Mouse (Mus musculus) forebrain, embryonic 16.5 days (tissue): ENCODE measurements around the gene Med11. TPM values are rescaled to one million over a fixed set of nuclear protein-coding genes. Genes with fewer than 3 reads are reported as not detected.
"Not testable (repeated sequence)": the region's sequence is repeated elsewhere in the genome, so short reads cannot be mapped to it uniquely, and the experiment has no call there.

ENCODE experiments used
- ATAC-seq: fragments of 200-750 bp; cut with Nextera tagmentation; 2 replicates; pipeline ENCODE4 v1.8.0; 2017; ENCODE audit warnings: mild to moderate bottlenecking, moderate library complexity
- H3K27ac ChIP-seq: fragments of 300-500 bp; sonication (generic); 2 replicates; pipeline ENCODE4 v1.5.1; 2014; ENCODE audit warnings: low read length, control low read depth
- H3K27me3 ChIP-seq: fragments of 300-500 bp; sonication (generic); replicated peaks from 2 replicates; pipeline ENCODE4 v1.6.1; 2014; ENCODE audit warnings: low read length; ENCODE audit not compliant: control insufficient read depth, insufficient read depth
- H3K36me3 ChIP-seq: fragments of 300-500 bp; sonication (generic); 2 replicates; pipeline ENCODE4 v1.6.1; 2014; ENCODE audit not compliant: control insufficient read depth, insufficient read depth
- H3K4me1 ChIP-seq: fragments of 300-500 bp; sonication (generic); replicated peaks from 2 replicates; pipeline ENCODE4 v1.6.1; 2014; ENCODE audit warnings: low read length; ENCODE audit not compliant: control insufficient read depth, insufficient read depth
- H3K4me2 ChIP-seq: fragments of 300-500 bp; sonication (generic); 2 replicates; pipeline ENCODE4 v1.6.1; 2014; ENCODE audit warnings: mild to moderate bottlenecking, low read length, control low read depth
- H3K4me3 ChIP-seq: fragments of 300-500 bp; sonication (generic); replicated peaks from 2 replicates; pipeline ENCODE4 v1.5.1; 2014; ENCODE audit warnings: mild to moderate bottlenecking, low read length, control low read depth
- H3K9ac ChIP-seq: fragments of 300-500 bp; sonication (generic); replicated peaks from 2 replicates; pipeline ENCODE4 v1.6.1; 2014; ENCODE audit warnings: low read depth, low read length, control low read depth
- H3K9me3 ChIP-seq: fragments of 300-500 bp; sonication (generic); 2 replicates; pipeline ENCODE4 v1.6.1; 2016; ENCODE audit warnings: low read length; ENCODE audit not compliant: control insufficient read depth
- WGBS: fragments of 180-500 bp; shearing (Covaris S2); extraction: QIAGEN DNeasy Blood & Tissue Kit; methylation state at CpG from one replicate; pipeline ENCODE4 v1.1.7; 2014; 5-methylcytosine and 5-hydroxymethylcytosine counted together
- polyA plus RNA-seq: library from polyadenylated mRNA; unstranded; fragments of >200 nt; fragmentation: Nextera tagmentation; extraction: Ambion mirVana; gene quantifications from 2 replicates; pipeline ENCODE4 v1.2.1, GENCODE M21; 2015

Gene Med11
- polyA plus RNA-seq, 1 experiment from 2014 or later = 46.0 TPM

GRCm38 (mm10) chr11:70463970-70464369 is 12.3 kb downstream of the Med11 start:
- no peak overlapping the region for H3K9ac ChIP-seq
- no peaks in the 10 kb centered on the region for H3K36me3 ChIP-seq
- H3K4me1 ChIP-seq = peaks cover 19% of the 10 kb centered on the region
- no peak overlapping the region for H3K4me3 ChIP-seq
- H3K27ac ChIP-seq = no peak overlapping the region
- no peaks in the 10 kb centered on the region for H3K9me3 ChIP-seq
- H3K27me3 ChIP-seq = peaks cover 16% of the 10 kb centered on the region
- no peak for ATAC-seq
- 74% methylated on average over 5 of the region's 5 CpGs for WGBS
- no peak overlapping the region for H3K4me2 ChIP-seq

DNA sequence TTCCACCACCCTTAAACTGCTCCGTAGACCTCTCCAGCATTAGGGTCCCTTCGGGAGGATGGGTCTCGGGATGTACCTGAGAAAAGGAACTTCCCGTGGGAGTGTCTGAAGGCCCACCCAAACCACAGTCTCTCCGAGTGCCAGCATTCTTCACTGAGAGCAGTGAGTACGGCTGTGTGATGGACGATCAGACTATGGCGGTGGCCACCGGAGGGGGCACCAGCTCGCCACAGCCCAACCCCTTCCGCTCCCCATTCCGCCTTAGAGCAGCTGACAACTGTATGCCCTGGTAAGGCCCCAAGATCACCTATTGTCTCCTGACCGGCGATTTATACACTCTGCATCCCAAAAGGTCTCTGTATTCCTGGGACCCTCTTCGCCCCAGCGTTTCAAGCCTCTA is 13.5 kb downstream of the Med11 start:
- no peak overlapping the region for H3K27ac ChIP-seq
- no peaks in the 10 kb centered on the region for H3K9me3 ChIP-seq
- H3K9ac ChIP-seq = peak overlapping the region; percentile 30
- H3K36me3 ChIP-seq = no peaks in the 10 kb centered on the region
- no peak for ATAC-seq
- H3K27me3 ChIP-seq = peaks cover 10% of the 10 kb centered on the region; the same call in 1 of the 2 replicates
- 24% methylated on average over 16 of the region's 16 CpGs for WGBS
- peaks cover 12% of the 10 kb centered on the region for H3K4me1 ChIP-seq
- peak overlapping the region; percentile 53 for H3K4me2 ChIP-seq
- H3K4me3 ChIP-seq = peak overlapping the region; percentile 21; the same call in 1 of the 2 replicates

DNA sequence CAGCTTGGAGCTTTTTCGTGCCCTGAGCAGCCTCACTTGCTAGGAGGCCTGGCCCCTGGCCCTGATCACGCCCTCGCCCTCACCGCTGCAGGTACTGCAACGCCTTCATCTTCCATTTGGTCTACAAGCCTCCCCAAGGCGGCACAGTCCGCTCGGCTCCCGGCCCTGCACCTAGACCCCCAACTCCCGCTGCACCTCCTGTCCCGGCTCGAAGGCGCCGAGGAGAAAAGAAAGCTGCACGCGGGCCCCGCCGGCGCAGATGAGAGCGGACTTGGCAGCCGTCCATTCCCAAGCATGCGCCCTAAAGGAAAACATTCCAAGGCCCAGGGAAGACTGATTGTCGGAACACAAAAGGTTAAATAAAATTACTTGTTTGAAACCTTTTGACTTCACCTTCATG is 14.1 kb downstream of the Med11 start:
- H3K4me2 ChIP-seq = peak overlapping the region; percentile 53
- 5% methylated on average over 23 of the region's 23 CpGs for WGBS
- H3K27me3 ChIP-seq = 0 out of 2 replicates have a peak, but pooled peaks cover 5% of the 10 kb centered on the region
- no peak for ATAC-seq
- peak overlapping the region; percentile 51 for H3K9ac ChIP-seq
- peaks cover 12% of the 10 kb centered on the region for H3K4me1 ChIP-seq
- H3K27ac ChIP-seq = no peak overlapping the region
- H3K4me3 ChIP-seq = peak overlapping the region; percentile 21
- H3K36me3 ChIP-seq = no peaks in the 10 kb centered on the region
- no peaks in the 10 kb centered on the region for H3K9me3 ChIP-seq

GRCm38 (mm10) chr11:70467902-70468619 is 16.3 kb downstream of the Med11 start:
- no peaks in the 10 kb centered on the region for H3K36me3 ChIP-seq
- H3K9me3 ChIP-seq = no peaks in the 10 kb centered on the region
- H3K4me2 ChIP-seq = no peak overlapping the region
- no peak overlapping the region for H3K9ac ChIP-seq
- no peak overlapping the region for H3K4me3 ChIP-seq
- H3K27me3 ChIP-seq = 0 out of 2 replicates have a peak, but pooled peaks cover 5% of the 10 kb centered on the region
- ATAC-seq = no peak
- WGBS = 82% methylated on average over 5 of the region's 5 CpGs
- peaks cover 12% of the 10 kb centered on the region for H3K4me1 ChIP-seq
- H3K27ac ChIP-seq = no peak overlapping the region

- H3K27me3 ChIP-seq = 0 out of 2 replicates have a peak, but pooled peaks cover 2% of the 10 kb centered on the region
- H3K36me3 ChIP-seq = no peaks in the 10 kb centered on the region
- H3K4me2 ChIP-seq = no peak overlapping the region
- no peaks in the 10 kb centered on the region for H3K9me3 ChIP-seq
- H3K4me1 ChIP-seq = peaks cover 12% of the 10 kb centered on the region
- no peak overlapping the region for H3K27ac ChIP-seq
- H3K9ac ChIP-seq = no peak overlapping the region
- no peak for ATAC-seq
- 85% methylated on average over 3 of the region's 3 CpGs for WGBS
- H3K4me3 ChIP-seq = no peak overlapping the region
Observed at GRCm38 (mm10) chr11:70469764-70470163, 18.0 kb downstream of the Med11 start.

DNA sequence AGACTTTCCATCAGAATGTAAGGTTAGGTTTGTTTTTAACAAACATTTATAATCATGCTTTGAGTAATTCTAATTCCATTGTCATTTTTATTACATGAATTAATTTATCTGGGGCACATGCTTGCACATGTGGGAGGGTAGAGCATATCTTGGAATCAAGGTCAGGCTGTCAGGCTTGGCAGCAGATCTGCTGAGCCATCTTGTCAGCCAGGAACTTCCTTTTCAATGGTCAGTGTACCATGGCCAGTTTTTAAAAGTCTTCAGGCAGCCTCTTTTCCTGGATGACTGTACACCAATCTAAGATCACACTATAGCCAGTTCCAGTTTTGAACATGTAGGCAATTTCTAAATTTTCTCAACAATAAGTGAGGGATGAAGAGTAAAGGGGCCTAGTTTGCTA is 21.0 kb downstream of the Med11 start:
- Histone ChIP-seq H3K4me2 (no peak overlapping the region), H3K9ac (no peak overlapping the region), H3K4me1 (no peaks in the 10 kb centered on the region), H3K27me3 (no peaks in the 10 kb centered on the region), H3K4me3 (no peak overlapping the region), H3K27ac (no peak overlapping the region), H3K9me3 (no peaks in the 10 kb centered on the region), H3K36me3 (no peaks in the 10 kb centered on the region)
- no peak for ATAC-seq

DNA sequence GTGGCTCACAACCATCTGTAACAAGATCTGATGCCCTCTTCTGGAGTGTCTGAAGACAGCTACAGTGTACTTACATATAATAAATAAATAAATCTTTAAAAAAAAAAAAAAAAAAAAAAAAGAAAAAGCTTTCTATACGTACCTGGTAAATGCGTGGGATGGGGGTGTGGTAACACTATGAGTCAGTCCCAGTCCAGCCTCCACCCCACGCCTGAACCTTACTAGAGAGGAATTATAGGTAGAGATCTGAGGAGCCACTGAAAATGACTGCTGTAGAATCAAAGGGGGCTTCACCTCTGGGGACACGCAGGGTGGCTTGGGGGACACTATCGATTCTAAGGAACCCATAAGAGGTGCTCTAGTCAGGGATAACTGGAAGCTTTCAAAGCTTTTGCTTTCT is 21.6 kb downstream of the Med11 start:
- H3K9me3 ChIP-seq, H3K4me3 ChIP-seq, H3K27ac ChIP-seq, H3K4me2 ChIP-seq, H3K9ac ChIP-seq, H3K4me1 ChIP-seq, H3K27me3 ChIP-seq, H3K36me3 ChIP-seq, ATAC-seq: not testable (repeated sequence)
- WGBS = 93% methylated on average over 5 of the region's 5 CpGs

- ATAC-seq = no peak
- Histone ChIP-seq H3K4me1 (no peaks in the 10 kb centered on the region), H3K4me2 (no peak overlapping the region), H3K9me3 (no peaks in the 10 kb centered on the region), H3K27ac (no peak overlapping the region), H3K4me3 (no peak overlapping the region), H3K36me3 (no peaks in the 10 kb centered on the region), H3K27me3 (no peaks in the 10 kb centered on the region), H3K9ac (no peak overlapping the region)
- 83% methylated on average over 12 of the region's 12 CpGs for WGBS
Observed at GRCm38 (mm10) chr11:70474872-70475534, 23.3 kb downstream of the Med11 start.

GRCm38 (mm10) chr11:70485498-70485897 is 33.8 kb downstream of the Med11 start:
- H3K27me3 ChIP-seq = no peaks in the 10 kb centered on the region
- no peak overlapping the region for H3K4me2 ChIP-seq
- ATAC-seq = no peak
- no peaks in the 10 kb centered on the region for H3K4me1 ChIP-seq
- H3K27ac ChIP-seq = no peak overlapping the region
- no peaks in the 10 kb centered on the region for H3K9me3 ChIP-seq
- H3K9ac ChIP-seq = no peak overlapping the region
- 52% methylated on average over 2 of the region's 2 CpGs for WGBS
- no peak overlapping the region for H3K4me3 ChIP-seq
- no peaks in the 10 kb centered on the region for H3K36me3 ChIP-seq
